Mouse (Mus musculus): ENCODE data around the gene Lpp. TPM values are rescaled to one million over a fixed set of nuclear protein-coding genes. Genes with fewer than 3 reads are reported as not detected.
A peak's percentile ranks its signal among the peaks of the same experiment; 100 is the strongest.

Lpp gene
- polyA plus RNA-seq, 1 experiment from 2014 or later, result 10.9 TPM

DNA sequence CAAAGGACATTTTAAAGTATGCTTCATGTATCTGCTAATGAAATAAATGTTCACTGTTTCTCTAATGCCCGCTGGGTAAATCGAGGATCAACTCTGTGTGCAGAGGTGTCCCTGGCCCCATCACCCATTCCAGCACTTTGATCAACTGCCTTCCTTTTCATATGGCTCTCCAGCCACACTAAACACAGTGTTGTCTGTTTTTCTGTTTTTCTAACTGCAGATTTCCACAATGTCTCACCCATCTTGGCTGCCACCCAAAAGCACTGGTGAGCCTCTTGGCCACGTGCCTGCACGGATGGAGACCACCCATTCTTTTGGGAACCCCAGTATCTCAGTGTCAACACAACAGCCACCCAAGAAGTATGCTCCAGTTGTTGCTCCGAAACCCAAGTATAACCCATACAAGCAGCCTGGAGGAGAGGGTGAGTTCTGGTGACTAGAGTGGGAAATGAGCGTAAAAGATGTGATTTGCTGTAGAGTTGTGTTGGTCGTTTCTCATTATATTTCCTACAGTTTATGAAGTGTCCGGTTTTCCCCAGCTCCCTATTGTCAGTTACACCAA, 214.7 kb downstream of the Lpp start:
- ATAC-seq, result no peak
- no peaks in the 10 kb centered on the region for H3K9me3 ChIP-seq (ENCODE audit: control insufficient read depth, low read length)
- no peak overlapping the region for H3K4me2 ChIP-seq (ENCODE audit: low read length)
- no peaks in the 10 kb centered on the region for H3K4me1 ChIP-seq (ENCODE audit: control insufficient read depth, insufficient read depth, low read depth, low read length)
- H3K4me3 ChIP-seq (ENCODE audit: low read length), result no peak overlapping the region
- H3K27ac ChIP-seq (ENCODE audit: low read depth, low read length), result no peak overlapping the region
- no peak overlapping the region for H3K9ac ChIP-seq (ENCODE audit: low read depth, low read length)
- H3K36me3 ChIP-seq (ENCODE audit: control insufficient read depth, insufficient read depth, low read length), result no peaks in the 10 kb centered on the region
- WGBS, result 74% methylated on average over 8 of the region's 8 CpGs
- no peaks in the 10 kb centered on the region for H3K27me3 ChIP-seq (replicated peaks; ENCODE audit: control insufficient read depth, insufficient read depth, low read length)

DNA sequence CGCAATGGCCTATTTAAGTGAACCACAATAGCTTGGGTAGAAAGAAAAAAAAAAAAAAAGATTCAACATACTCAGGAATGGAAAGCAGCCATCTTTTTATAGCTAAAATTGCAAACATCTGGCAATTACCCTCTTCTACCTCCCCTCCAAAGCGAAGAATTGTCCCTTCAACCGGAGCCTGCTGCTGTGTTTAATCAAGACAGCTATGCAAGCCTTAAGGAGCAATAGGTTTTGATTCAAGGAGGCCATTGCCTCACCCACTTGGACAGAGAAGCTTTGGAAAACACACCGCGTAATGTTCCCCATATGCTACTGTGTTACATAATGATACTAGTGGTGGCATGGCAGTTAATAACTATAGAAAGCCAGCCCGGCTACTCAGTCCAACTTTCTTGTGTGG, 226.2 kb downstream of the Lpp start:
- no peak for ATAC-seq
- 93% methylated on average over 6 of the region's 6 CpGs for WGBS
- H3K27me3 ChIP-seq (replicated peaks; ENCODE audit: control insufficient read depth, insufficient read depth, low read length), result no peaks in the 10 kb centered on the region

DNA sequence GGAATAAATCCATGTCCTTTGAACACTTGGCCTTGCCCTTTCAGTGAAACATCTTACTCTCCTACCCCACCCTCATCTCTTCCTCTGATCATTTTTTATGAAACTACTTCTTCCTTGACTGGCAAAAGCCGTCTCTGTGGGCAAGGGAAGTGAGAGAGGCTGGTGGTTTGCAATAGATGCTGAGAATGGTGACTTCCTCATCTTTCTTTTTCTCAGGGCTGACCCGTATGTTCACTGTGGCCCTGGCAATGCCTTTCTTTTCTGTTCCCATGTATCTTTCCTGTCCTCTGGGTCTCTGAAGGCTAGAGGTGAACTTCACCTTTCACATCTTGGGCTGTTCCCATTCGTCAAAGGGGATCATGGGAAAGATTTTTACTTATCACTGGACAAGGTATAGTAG, 226.7 kb downstream of the Lpp start:
- Histone ChIP-seq H3K9me3 (ENCODE audit: control insufficient read depth, low read length) (no peaks in the 10 kb centered on the region), H3K27ac (ENCODE audit: low read depth, low read length) (no peak overlapping the region), H3K9ac (ENCODE audit: low read depth, low read length) (no peak overlapping the region), H3K36me3 (ENCODE audit: control insufficient read depth, insufficient read depth, low read length) (no peaks in the 10 kb centered on the region), H3K4me1 (ENCODE audit: control insufficient read depth, insufficient read depth, low read depth, low read length) (peaks cover 8% of the 10 kb centered on the region), H3K4me2 (ENCODE audit: low read length) (no peak overlapping the region), H3K27me3 (replicated peaks; ENCODE audit: control insufficient read depth, insufficient read depth, low read length) (no peaks in the 10 kb centered on the region), H3K4me3 (ENCODE audit: low read length) (no peak overlapping the region)
- 87% methylated on average over 3 of the region's 3 CpGs for WGBS
- ATAC-seq, result no peak

More for the DNA sequence above, 226.2 kb downstream of the Lpp start:
- Histone ChIP-seq H3K4me3 (ENCODE audit: low read length) (no peak overlapping the region), H3K9ac (ENCODE audit: low read depth, low read length) (no peak overlapping the region), H3K36me3 (ENCODE audit: control insufficient read depth, insufficient read depth, low read length) (no peaks in the 10 kb centered on the region), H3K4me2 (ENCODE audit: low read length) (no peak overlapping the region), H3K9me3 (ENCODE audit: control insufficient read depth, low read length) (no peaks in the 10 kb centered on the region), H3K4me1 (ENCODE audit: control insufficient read depth, insufficient read depth, low read depth, low read length) (peaks cover 6% of the 10 kb centered on the region), H3K27ac (ENCODE audit: low read depth, low read length) (no peak overlapping the region)

DNA sequence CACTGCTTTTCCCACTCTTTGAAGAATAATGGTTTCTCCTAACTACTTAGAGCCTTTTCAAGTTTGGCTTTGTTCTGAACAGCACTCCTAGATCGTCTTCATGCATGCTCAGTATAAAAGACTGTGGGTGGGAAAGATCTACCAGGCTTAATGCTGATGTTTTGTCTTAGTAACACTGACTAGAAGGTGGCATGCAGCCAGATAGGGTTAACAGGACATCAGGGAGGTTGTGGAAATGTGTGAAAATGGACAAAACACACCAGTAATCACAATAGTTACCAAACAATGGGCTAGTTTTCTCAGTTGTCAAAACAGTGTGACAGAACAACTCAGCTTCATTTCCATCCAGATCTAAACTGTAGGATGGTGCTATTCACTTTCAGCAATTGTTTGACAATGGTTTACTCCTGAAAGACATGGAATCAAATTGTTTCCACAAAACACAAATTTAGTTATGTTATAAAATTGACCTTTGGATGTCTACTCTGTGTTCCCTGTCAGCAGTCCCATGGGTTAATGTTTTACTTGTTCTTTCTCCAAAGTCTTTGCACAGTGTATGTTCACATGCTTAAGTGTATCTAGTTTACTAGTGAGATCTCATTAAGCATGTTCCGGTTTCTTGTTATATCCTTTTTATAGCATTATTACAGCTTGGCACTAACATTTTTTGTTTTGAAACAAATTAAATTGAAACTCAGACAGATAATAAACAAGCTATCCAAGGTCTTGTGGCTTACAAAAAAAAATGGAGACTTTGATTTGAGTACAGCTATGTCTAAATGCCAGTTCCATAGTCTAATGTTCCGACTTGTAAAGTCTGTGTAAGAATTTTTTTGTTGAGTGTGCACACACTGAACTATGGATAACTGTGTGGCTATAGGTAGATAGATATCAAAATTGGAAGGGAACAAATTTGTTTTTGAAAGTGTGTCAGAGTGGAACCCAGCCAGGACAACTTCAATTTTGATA, 229.2 kb downstream of the Lpp start:
- no peak overlapping the region for H3K4me2 ChIP-seq (ENCODE audit: low read length)
- H3K4me1 ChIP-seq (ENCODE audit: control insufficient read depth, insufficient read depth, low read depth, low read length), result peaks cover 8% of the 10 kb centered on the region
- H3K36me3 ChIP-seq (ENCODE audit: control insufficient read depth, insufficient read depth, low read length), result no peaks in the 10 kb centered on the region
- no peaks in the 10 kb centered on the region for H3K9me3 ChIP-seq (ENCODE audit: control insufficient read depth, low read length)
- H3K4me3 ChIP-seq (ENCODE audit: low read length), result no peak overlapping the region
- H3K9ac ChIP-seq (ENCODE audit: low read depth, low read length), result no peak overlapping the region
- no peak overlapping the region for H3K27ac ChIP-seq (ENCODE audit: low read depth, low read length)
- 63% methylated on average over 3 of the region's 3 CpGs for WGBS
- no peaks in the 10 kb centered on the region for H3K27me3 ChIP-seq (replicated peaks; ENCODE audit: control insufficient read depth, insufficient read depth, low read length)
- no peak for ATAC-seq

DNA sequence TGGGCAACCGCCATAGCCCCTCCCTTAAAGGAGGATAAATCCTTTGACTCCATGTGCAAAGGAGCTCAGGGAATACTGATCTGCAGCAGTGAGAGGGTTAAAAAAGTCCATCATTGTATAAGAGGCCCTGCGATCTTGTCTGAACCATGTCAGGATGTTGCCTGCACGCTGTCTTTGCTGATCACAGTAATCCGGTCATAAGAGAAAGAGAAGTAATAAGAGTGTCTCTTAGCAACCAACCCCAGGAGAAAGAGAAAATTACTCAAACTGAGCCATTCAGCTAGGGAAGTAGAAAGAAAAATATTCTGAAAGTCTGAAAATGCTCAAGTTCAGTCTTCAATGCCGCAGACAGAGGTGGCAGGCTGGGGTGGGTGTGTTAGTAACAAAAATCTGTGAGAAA, 231.0 kb downstream of the Lpp start:
- H3K9ac ChIP-seq (ENCODE audit: low read depth, low read length), result no peak overlapping the region
- peaks cover 8% of the 10 kb centered on the region for H3K4me1 ChIP-seq (ENCODE audit: control insufficient read depth, insufficient read depth, low read depth, low read length)
- H3K36me3 ChIP-seq (ENCODE audit: control insufficient read depth, insufficient read depth, low read length), result no peaks in the 10 kb centered on the region
- 0 out of 2 replicates have a peak overlapping the region, but pooled peaks have one; percentile 12 for H3K4me2 ChIP-seq (ENCODE audit: low read length)
- no peak overlapping the region for H3K27ac ChIP-seq (ENCODE audit: low read depth, low read length)
- no peak overlapping the region for H3K4me3 ChIP-seq (ENCODE audit: low read length)
- ATAC-seq, result peak; percentile 76; the same call in 1 of the 2 replicates
- no peaks in the 10 kb centered on the region for H3K27me3 ChIP-seq (replicated peaks; ENCODE audit: control insufficient read depth, insufficient read depth, low read length)
- WGBS, result 29% methylated on average over 5 of the region's 5 CpGs
- H3K9me3 ChIP-seq (ENCODE audit: control insufficient read depth, low read length), result no peaks in the 10 kb centered on the region

DNA sequence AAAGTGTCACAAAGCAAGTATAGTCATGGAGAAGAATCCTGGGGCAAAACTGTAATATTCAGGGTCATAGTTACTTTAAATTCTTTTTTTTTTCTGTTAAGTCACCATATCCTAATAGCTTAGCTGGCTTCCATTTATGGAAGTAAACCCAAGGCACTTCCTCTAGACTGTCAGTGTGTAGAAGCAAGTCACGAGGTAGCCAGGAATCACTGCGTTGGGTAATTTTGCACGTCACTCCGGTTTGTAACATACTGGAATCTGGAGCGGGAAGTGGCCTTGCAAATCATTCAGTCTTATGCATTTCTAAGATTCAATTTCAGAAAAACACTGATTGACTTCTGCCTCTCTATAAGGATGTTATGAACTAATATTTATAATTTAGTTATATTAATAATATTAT, 232.3 kb downstream of the Lpp start:
- ATAC-seq, result no peak
- Histone ChIP-seq H3K9ac (ENCODE audit: low read depth, low read length) (no peak overlapping the region), H3K9me3 (ENCODE audit: control insufficient read depth, low read length) (no peaks in the 10 kb centered on the region), H3K27ac (ENCODE audit: low read depth, low read length) (no peak overlapping the region), H3K4me2 (ENCODE audit: low read length) (no peak overlapping the region), H3K27me3 (replicated peaks; ENCODE audit: control insufficient read depth, insufficient read depth, low read length) (no peaks in the 10 kb centered on the region), H3K36me3 (ENCODE audit: control insufficient read depth, insufficient read depth, low read length) (no peaks in the 10 kb centered on the region), H3K4me1 (ENCODE audit: control insufficient read depth, insufficient read depth, low read depth, low read length) (peaks cover 8% of the 10 kb centered on the region), H3K4me3 (ENCODE audit: low read length) (no peak overlapping the region)
- WGBS, result 84% methylated on average over 5 of the region's 5 CpGs

DNA sequence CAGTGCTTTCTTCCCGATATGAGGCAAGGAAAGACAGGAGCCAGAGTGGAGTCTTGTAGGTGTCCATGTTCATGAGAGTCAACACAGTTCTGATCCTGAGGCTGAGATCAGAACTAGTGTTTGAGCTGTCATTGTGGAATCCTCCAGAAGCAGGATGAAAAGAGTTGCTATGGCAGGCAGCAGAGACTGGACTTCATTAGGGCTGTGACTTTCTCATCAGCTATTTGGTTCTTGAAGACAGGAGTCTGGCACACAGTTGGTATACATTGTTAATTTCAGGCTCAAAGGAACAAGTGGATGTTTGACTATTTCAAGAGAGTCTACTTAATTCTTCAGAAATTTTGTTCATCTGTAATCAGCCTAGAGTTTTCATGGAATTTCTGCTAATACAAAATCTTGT, 235.5 kb downstream of the Lpp start:
- no peaks in the 10 kb centered on the region for H3K9me3 ChIP-seq (ENCODE audit: control insufficient read depth, low read length)
- WGBS, result 94% methylated on average over 1 of the region's 1 CpGs

DNA sequence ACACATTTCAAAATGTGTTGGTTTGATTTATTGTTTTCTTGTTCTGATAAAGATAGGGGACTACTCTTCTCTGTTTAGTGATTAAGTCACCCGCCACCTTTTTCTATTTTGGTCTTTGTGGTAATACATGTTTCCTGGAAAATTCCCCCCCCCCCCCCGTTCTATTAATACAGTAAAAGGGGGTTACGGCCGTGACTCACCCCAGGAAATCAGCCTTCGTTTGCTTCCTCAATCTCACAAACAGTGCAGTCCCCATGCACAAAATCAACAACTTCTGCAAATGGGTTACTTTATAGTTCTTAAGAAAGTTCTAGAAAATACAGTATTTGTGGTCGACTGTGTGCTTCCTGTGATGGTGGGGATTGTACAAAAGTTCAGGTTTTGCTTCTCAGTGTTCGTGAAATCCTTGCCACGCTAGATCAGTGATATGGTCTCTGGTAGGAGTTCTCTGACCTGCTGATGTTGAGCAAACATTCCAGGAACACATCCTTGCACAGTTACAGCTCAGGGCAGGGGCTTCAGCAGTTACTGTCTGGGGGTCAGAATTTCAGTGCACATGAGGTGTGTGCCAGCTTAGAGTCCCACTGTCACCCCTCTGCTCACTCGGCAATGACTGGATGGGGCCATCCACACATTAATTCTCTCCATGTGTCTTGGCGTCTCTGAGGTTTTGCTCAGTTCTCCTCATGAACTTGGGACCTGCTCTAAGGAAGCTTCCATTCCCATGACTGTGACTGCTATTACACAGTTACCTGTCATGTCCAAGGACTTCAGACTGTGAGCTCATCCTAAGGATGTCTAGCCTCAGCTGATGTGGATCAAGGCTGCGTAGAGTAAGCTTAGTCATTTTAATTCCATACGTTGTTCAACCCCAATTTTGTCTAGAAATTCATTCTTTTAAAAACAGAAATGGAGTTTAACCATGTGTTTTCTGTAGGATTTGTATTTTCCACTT, 236.2 kb downstream of the Lpp start:
- H3K4me2 ChIP-seq (ENCODE audit: low read length), result no peak overlapping the region
- H3K9ac ChIP-seq (ENCODE audit: low read depth, low read length), result no peak overlapping the region
- WGBS, result 90% methylated on average over 12 of the region's 12 CpGs
- no peaks in the 10 kb centered on the region for H3K9me3 ChIP-seq (ENCODE audit: control insufficient read depth, low read length)
- H3K4me1 ChIP-seq (ENCODE audit: control insufficient read depth, insufficient read depth, low read depth, low read length), result peaks cover 2% of the 10 kb centered on the region
- H3K36me3 ChIP-seq (ENCODE audit: control insufficient read depth, insufficient read depth, low read length), result no peaks in the 10 kb centered on the region
- H3K4me3 ChIP-seq (ENCODE audit: low read length), result no peak overlapping the region
- no peak overlapping the region for H3K27ac ChIP-seq (ENCODE audit: low read depth, low read length)
- no peaks in the 10 kb centered on the region for H3K27me3 ChIP-seq (replicated peaks; ENCODE audit: control insufficient read depth, insufficient read depth, low read length)
- ATAC-seq, result no peak

More for the DNA sequence above, 235.5 kb downstream of the Lpp start:
- Histone ChIP-seq H3K9ac (ENCODE audit: low read depth, low read length) (no peak overlapping the region), H3K4me2 (ENCODE audit: low read length) (no peak overlapping the region), H3K4me1 (ENCODE audit: control insufficient read depth, insufficient read depth, low read depth, low read length) (peaks cover 8% of the 10 kb centered on the region), H3K36me3 (ENCODE audit: control insufficient read depth, insufficient read depth, low read length) (no peaks in the 10 kb centered on the region), H3K4me3 (ENCODE audit: low read length) (no peak overlapping the region), H3K27ac (ENCODE audit: low read depth, low read length) (no peak overlapping the region), H3K27me3 (replicated peaks; ENCODE audit: control insufficient read depth, insufficient read depth, low read length) (no peaks in the 10 kb centered on the region)
- no peak for ATAC-seq
